Mouse (Mus musculus) ES-Bruce4 (cell line): ENCODE data around the gene Wars2.

Experiments used
- CTCF ChIP-seq: IDR thresholded peaks from one replicate; pipeline ENCODE4 v1.8.1; 2011; ENCODE audit warnings: low read depth, low read length
- POLR2A ChIP-seq: IDR thresholded peaks from one replicate; pipeline ENCODE4 v1.8.1; 2011; ENCODE audit warnings: low read length; ENCODE audit not compliant: insufficient read depth

- TF ChIP-seq POLR2A (no peak), CTCF (no peak)
Measured at GRCm38 (mm10) chr3:99249551-99249870, 108.6 kb downstream of the Wars2 start.
